Mouse (Mus musculus): ENCODE data around the gene Slc25a13. TPM values are rescaled to one million over a fixed set of nuclear protein-coding genes. Genes with fewer than 3 reads are reported as not detected.
A peak's percentile ranks its signal among the peaks of the same experiment; 100 is the strongest.

The Slc25a13 gene
- polyA plus RNA-seq, 1 experiment from 2014 or later: 43.6 TPM

DNA sequence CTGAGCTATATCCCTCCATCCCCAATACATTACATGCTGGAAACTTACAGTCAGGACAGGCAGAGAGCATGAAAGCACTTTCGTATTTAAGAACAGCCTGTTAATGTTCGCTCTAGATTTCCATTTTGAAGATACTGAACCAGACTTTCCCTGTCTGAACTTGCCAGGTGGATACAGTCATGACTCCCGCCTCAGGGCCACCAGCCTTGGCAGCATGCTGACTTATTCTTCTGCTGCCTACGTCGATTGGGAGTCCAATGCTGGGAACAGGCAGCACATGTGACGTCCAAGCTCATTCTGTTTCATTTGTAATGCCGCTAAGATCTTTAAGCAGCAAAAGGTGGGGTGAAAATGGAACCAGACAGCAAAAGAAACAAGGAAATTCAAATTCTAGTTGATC lies 5.7 kb upstream of the Slc25a13 start:
- Histone ChIP-seq H3K4me1 (ENCODE audit: control insufficient read depth, insufficient read depth, low read length) (no peaks in the 10 kb centered on the region), H3K4me2 (replicated peaks; ENCODE audit: low read depth, low read length) (no peak overlapping the region), H3K9me3 (ENCODE audit: control insufficient read depth, low read length) (no peaks in the 10 kb centered on the region), H3K27me3 (ENCODE audit: control insufficient read depth, insufficient read depth, low read length) (no peaks in the 10 kb centered on the region), H3K27ac (ENCODE audit: low read depth, low read length) (no peak overlapping the region), H3K36me3 (ENCODE audit: control insufficient read depth, insufficient read depth, low read length) (no peaks in the 10 kb centered on the region), H3K9ac (ENCODE audit: low read depth, low read length) (no peak overlapping the region), H3K4me3 (ENCODE audit: low read length) (no peak overlapping the region)
- ATAC-seq (ENCODE audit: low FRiP score, low TSS enrichment): no peak
- 71% methylated on average over 7 of the region's 7 CpGs for whole genome bisulfite sequencing

DNA sequence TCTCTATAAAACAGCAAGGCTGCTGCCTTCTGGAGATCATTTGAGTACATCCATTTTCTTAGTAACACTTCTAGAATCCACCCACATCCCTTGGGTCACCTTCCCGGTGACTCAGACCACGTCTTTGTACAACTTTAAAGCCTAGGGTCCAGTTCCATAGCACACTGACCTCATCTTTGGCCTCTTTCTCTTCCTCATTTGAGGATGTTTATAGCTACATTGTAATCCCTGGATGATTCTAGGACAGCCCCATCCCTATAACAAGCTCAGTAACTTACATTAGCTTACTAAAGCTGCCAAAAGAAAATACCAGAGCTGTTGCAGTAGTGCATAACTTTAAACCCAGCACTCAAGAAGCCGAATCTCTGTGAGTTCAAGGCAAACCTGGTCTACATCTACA lies 3.6 kb upstream of the Slc25a13 start:
- Histone ChIP-seq H3K4me2 (replicated peaks; ENCODE audit: low read depth, low read length) (no peak overlapping the region), H3K9me3 (ENCODE audit: control insufficient read depth, low read length) (no peaks in the 10 kb centered on the region), H3K4me3 (ENCODE audit: low read length) (no peak overlapping the region), H3K27me3 (ENCODE audit: control insufficient read depth, insufficient read depth, low read length) (no peaks in the 10 kb centered on the region), H3K9ac (ENCODE audit: low read depth, low read length) (no peak overlapping the region), H3K4me1 (ENCODE audit: control insufficient read depth, insufficient read depth, low read length) (0 out of 2 replicates have a peak, but pooled peaks cover 4% of the 10 kb centered on the region), H3K36me3 (ENCODE audit: control insufficient read depth, insufficient read depth, low read length) (no peaks in the 10 kb centered on the region), H3K27ac (ENCODE audit: low read depth, low read length) (no peak overlapping the region)
- 84% methylated on average over 3 of the region's 3 CpGs for WGBS
- ATAC-seq (ENCODE audit: low FRiP score, low TSS enrichment): no peak

DNA sequence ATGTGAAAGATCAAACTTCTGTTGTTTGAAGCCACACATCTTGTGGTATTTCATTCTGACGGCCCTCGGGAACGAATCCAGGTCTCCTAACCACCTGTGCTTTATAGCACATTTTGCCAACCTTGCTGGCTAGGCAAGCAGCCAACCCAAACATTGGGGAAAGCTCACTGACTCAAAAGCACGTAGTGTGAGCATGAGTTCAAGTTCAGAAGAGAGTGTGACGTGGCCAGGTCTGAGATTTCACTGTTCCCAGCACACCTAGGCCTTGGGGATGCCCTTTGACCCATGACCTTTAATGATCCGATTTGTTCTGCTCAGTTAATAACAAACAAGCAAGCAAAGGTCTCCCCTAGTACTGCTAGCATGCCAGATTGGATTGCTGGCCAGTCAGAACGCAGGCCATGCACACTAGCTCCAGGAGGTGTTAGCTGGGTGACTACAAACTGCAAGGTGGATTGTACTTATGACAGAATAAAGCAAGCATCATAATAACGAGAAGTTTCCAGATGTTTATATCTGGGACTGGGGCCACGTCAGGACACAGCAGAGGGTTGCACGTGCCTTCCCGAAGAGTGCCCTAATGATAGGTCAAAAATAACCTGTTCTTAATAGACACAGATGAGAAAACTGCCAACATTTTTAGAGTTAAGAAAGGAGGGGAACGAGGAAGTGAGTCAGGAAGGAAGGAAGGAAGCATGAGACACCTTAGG lies 2.8 kb upstream of the Slc25a13 start:
- H3K4me3 ChIP-seq (ENCODE audit: low read length): no peak overlapping the region
- H3K9me3 ChIP-seq (ENCODE audit: control insufficient read depth, low read length): no peaks in the 10 kb centered on the region
- 0 out of 2 replicates have a peak, but pooled peaks cover 4% of the 10 kb centered on the region for H3K4me1 ChIP-seq (ENCODE audit: control insufficient read depth, insufficient read depth, low read length)
- no peak overlapping the region for H3K4me2 ChIP-seq (replicated peaks; ENCODE audit: low read depth, low read length)
- H3K36me3 ChIP-seq (ENCODE audit: control insufficient read depth, insufficient read depth, low read length): no peaks in the 10 kb centered on the region
- H3K27ac ChIP-seq (ENCODE audit: low read depth, low read length): no peak overlapping the region
- H3K9ac ChIP-seq (ENCODE audit: low read depth, low read length): no peak overlapping the region
- ATAC-seq (ENCODE audit: low FRiP score, low TSS enrichment): no peak
- H3K27me3 ChIP-seq (ENCODE audit: control insufficient read depth, insufficient read depth, low read length): no peaks in the 10 kb centered on the region
- 68% methylated on average over 12 of the region's 12 CpGs for WGBS

DNA sequence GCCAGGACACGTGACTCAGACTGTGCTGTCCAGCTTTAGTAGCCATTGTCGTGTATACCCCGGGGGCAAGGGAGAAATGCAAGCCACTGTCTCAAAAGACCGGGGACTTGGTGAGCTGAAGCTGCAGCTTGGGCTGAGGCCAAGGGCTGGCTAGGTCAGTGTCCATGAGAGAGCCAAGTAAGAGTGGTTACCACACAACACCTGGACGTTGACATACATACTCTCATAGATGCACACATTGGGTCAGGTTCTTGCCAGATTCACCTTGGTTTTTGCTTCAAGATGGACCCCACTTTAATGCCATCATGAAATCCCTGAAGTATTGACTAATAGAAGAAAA lies 283 bp upstream of the Slc25a13 start:
- H3K36me3 ChIP-seq (ENCODE audit: control insufficient read depth, insufficient read depth, low read length): no peaks in the 10 kb centered on the region
- H3K4me2 ChIP-seq (replicated peaks; ENCODE audit: low read depth, low read length): peak overlapping the region; percentile 82
- H3K4me1 ChIP-seq (ENCODE audit: control insufficient read depth, insufficient read depth, low read length): 0 out of 2 replicates have a peak, but pooled peaks cover 4% of the 10 kb centered on the region
- no peaks in the 10 kb centered on the region for H3K27me3 ChIP-seq (ENCODE audit: control insufficient read depth, insufficient read depth, low read length)
- peak overlapping the region; percentile 85 for H3K9ac ChIP-seq (ENCODE audit: low read depth, low read length)
- peak overlapping the region; percentile 81 for H3K4me3 ChIP-seq (ENCODE audit: low read length)
- H3K27ac ChIP-seq (ENCODE audit: low read depth, low read length): no peak overlapping the region
- H3K9me3 ChIP-seq (ENCODE audit: control insufficient read depth, low read length): no peaks in the 10 kb centered on the region
- WGBS: 12% methylated on average over 5 of the region's 5 CpGs
- no peak for ATAC-seq (ENCODE audit: low FRiP score, low TSS enrichment)

DNA sequence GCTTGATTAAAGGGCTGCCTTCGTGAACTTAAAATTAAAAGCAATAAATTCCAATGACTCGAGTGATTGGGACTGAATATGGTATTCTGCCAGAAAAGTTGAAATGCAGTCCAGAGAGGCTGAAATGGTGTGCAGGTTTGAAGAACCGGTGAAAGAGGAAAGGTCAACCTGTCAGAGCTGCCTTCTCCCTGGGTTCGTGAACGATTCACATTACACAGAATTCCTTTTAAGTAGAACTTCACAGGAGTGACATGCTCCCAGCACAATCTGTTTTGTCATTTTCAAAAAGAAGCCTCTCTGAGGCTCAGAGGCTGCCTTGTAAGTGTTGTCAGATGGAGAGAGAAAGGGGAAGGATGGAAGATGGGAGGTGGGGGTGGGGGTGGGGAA lies 860 bp downstream of the Slc25a13 start:
- Histone ChIP-seq H3K4me3 (ENCODE audit: low read length) (peak overlapping the region; percentile 81), H3K36me3 (ENCODE audit: control insufficient read depth, insufficient read depth, low read length) (no peaks in the 10 kb centered on the region), H3K9me3 (ENCODE audit: control insufficient read depth, low read length) (no peaks in the 10 kb centered on the region), H3K27me3 (ENCODE audit: control insufficient read depth, insufficient read depth, low read length) (no peaks in the 10 kb centered on the region), H3K27ac (ENCODE audit: low read depth, low read length) (0 out of 2 replicates have a peak overlapping the region, but pooled peaks have one; percentile 82), H3K9ac (ENCODE audit: low read depth, low read length) (peak overlapping the region; percentile 85; the same call in 1 of the 2 replicates), H3K4me2 (replicated peaks; ENCODE audit: low read depth, low read length) (peak overlapping the region; percentile 82), H3K4me1 (ENCODE audit: control insufficient read depth, insufficient read depth, low read length) (0 out of 2 replicates have a peak, but pooled peaks cover 4% of the 10 kb centered on the region)
- 18% methylated on average over 5 of the region's 5 CpGs for WGBS
- ATAC-seq (ENCODE audit: low FRiP score, low TSS enrichment): no peak

DNA sequence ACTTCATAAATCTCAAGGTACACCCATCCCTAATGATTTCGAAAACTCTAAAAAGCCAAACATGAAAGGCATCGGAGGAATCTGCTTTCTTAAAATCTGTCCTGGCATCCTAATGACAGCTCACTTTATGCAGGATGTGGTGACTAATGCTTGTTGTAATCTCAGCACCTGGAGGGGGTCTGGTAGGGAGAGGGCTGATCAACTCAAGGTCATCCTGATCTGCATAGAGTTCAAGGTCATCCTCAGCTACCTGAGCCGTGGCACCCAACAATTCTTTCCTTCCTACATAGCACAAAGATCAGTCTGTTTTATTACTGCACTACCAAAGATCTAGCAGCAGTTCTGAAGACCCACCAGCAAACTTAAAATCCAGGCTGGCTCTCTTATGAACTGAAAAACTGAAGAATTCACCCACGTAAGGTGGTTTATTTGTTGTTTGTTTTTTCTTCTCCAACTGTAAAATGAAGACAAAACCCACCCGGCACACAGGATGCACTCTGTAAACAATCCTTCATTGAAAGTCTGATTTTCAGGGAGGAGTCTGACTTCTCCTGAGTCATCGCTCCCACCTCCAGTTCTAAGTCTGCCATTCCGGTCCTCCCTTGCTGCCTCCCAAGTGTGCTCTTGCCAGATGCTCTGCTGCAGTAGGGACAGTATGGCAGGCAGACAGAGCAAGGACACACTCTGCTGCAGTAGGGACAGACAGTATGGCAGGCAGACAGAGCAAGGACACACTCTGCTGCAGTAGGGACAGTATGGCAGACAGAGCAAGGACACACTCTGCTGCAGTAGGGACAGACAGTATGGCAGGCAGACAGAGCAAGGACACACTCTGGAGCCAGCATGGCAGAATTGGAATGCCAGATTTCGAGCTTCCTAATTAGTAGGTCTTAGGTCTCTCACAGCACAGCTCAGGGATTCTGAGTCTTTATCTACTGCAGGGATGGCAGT lies 4.3 kb downstream of the Slc25a13 start:
- 74% methylated on average over 8 of the region's 8 CpGs for WGBS
- no peaks in the 10 kb centered on the region for H3K27me3 ChIP-seq (ENCODE audit: control insufficient read depth, insufficient read depth, low read length)
- no peak overlapping the region for H3K4me3 ChIP-seq (ENCODE audit: low read length)
- 0 out of 2 replicates have a peak, but pooled peaks cover 4% of the 10 kb centered on the region for H3K4me1 ChIP-seq (ENCODE audit: control insufficient read depth, insufficient read depth, low read length)
- H3K9me3 ChIP-seq (ENCODE audit: control insufficient read depth, low read length): no peaks in the 10 kb centered on the region
- no peak overlapping the region for H3K4me2 ChIP-seq (replicated peaks; ENCODE audit: low read depth, low read length)
- no peak overlapping the region for H3K9ac ChIP-seq (ENCODE audit: low read depth, low read length)
- ATAC-seq (ENCODE audit: low FRiP score, low TSS enrichment): no peak
- H3K27ac ChIP-seq (ENCODE audit: low read depth, low read length): no peak overlapping the region
- H3K36me3 ChIP-seq (ENCODE audit: control insufficient read depth, insufficient read depth, low read length): no peaks in the 10 kb centered on the region

DNA sequence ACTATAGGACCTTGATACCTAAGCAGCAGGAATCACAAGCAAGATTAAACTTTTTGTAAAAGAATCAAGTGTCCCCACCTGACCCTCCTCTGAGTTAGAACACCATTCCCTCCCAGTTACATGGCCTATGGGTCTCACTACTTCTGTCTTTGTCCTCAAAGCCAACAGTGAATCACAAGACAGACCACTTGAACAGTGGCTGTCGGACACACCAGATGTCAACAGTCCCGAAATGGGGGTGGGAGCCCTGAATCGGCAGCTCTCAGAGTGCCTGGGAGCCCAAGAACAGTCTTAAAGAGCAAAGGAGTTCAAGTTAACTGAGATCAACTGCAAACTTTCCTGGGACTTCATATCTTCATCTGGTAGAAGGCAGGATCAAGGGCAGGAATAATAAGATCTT lies 5.0 kb downstream of the Slc25a13 start:
- H3K36me3 ChIP-seq (ENCODE audit: control insufficient read depth, insufficient read depth, low read length): no peaks in the 10 kb centered on the region
- no peak overlapping the region for H3K4me2 ChIP-seq (replicated peaks; ENCODE audit: low read depth, low read length)
- H3K4me1 ChIP-seq (ENCODE audit: control insufficient read depth, insufficient read depth, low read length): 0 out of 2 replicates have a peak, but pooled peaks cover 4% of the 10 kb centered on the region
- ATAC-seq (ENCODE audit: low FRiP score, low TSS enrichment): no peak
- no peak overlapping the region for H3K9ac ChIP-seq (ENCODE audit: low read depth, low read length)
- no peak overlapping the region for H3K4me3 ChIP-seq (ENCODE audit: low read length)
- WGBS: 61% methylated on average over 3 of the region's 3 CpGs
- H3K9me3 ChIP-seq (ENCODE audit: control insufficient read depth, low read length): no peaks in the 10 kb centered on the region
- H3K27me3 ChIP-seq (ENCODE audit: control insufficient read depth, insufficient read depth, low read length): no peaks in the 10 kb centered on the region
- H3K27ac ChIP-seq (ENCODE audit: low read depth, low read length): no peak overlapping the region

DNA sequence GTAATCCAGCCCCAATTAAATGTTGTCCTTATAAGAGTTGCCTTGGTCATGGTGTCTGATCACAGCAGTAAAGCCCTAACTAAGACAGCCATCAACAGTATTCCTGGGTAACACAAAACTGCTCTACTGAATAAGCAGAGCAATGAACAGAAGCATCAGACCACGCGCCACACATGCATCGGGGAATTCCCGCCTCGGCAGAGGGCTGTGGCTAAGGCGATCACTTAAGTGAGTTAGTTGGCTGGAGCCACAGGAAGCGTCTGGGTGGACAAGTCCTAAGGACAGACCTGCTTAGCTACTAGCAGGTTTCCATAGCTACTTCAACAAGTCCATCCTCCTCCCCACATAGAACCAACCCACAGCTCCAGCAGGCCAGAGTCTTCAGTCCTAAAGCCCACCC lies 6.3 kb downstream of the Slc25a13 start:
- 85% methylated on average over 7 of the region's 7 CpGs for WGBS

More for the DNA sequence above, 6.3 kb downstream of the Slc25a13 start:
- 0 out of 2 replicates have a peak, but pooled peaks have one; percentile 32 for ATAC-seq (ENCODE audit: low FRiP score, low TSS enrichment)
- Histone ChIP-seq H3K27me3 (ENCODE audit: control insufficient read depth, insufficient read depth, low read length) (no peaks in the 10 kb centered on the region), H3K9ac (ENCODE audit: low read depth, low read length) (no peak overlapping the region), H3K9me3 (ENCODE audit: control insufficient read depth, low read length) (no peaks in the 10 kb centered on the region), H3K36me3 (ENCODE audit: control insufficient read depth, insufficient read depth, low read length) (no peaks in the 10 kb centered on the region), H3K27ac (ENCODE audit: low read depth, low read length) (no peak overlapping the region), H3K4me2 (replicated peaks; ENCODE audit: low read depth, low read length) (no peak overlapping the region), H3K4me1 (ENCODE audit: control insufficient read depth, insufficient read depth, low read length) (no peaks in the 10 kb centered on the region), H3K4me3 (ENCODE audit: low read length) (no peak overlapping the region)

Data from kidney, embryonic 14.5 days (tissue).